ENCODE assay signal across 8 mouse cellular contexts in genomic region chr12:8773336-8773735, GRCm38 (mm10). TPM values are rescaled to one million over a fixed set of nuclear protein-coding genes. Genes with fewer than 3 reads are reported as not detected.
DNase-seq lines count a peak whose midpoint lies in the region; ATAC-seq and TF ChIP-seq lines count a peak whose summit lies in the region.

No protein-coding gene starts in this region.

- no peaks in the 10 kb centered on the region for H3K36me3 ChIP-seq in E14TG2a.4 (ENCODE audit: insufficient read depth, low read length)
- no peaks in the 10 kb centered on the region for H3K36me3 ChIP-seq in forebrain, embryonic 16.5 days (ENCODE audit: control insufficient read depth, insufficient read depth)
- no peaks in the 10 kb centered on the region for H3K36me3 ChIP-seq in liver, embryonic 16.5 days (ENCODE audit: control insufficient read depth, insufficient read depth)

- no peak for TF ChIP-seq POLR2A in cerebellum, adult 2 months (IDR thresholded peaks at IDR 0.05; ENCODE audit: borderline replicate concordance, insufficient read depth, low read length)

- intact Hi-C loops in left cerebral cortex, postnatal 4 days (cut with DNase I) = no loop called here

- no peak for DNase-seq in cerebellum, adult 2 months
- no peak for DNase-seq in cerebellum, adult 18-20 months
- DNase-seq in frontal cortex, postnatal 36 days (ENCODE audit: low spot score in 2 of 2) = no peak
- DNase-seq in cerebellum, adult 11-12 months = no peak
- no peak for DNase-seq in left cerebral cortex, postnatal 4 days

- WGBS in cerebellum, adult 2 months = 87% methylated on average over 6 of the region's 6 CpGs
- whole genome bisulfite sequencing in forebrain, embryonic 16.5 days = 19% methylated on average over 6 of the region's 6 CpGs
- 49% methylated on average over 6 of the region's 6 CpGs for WGBS in liver, embryonic 16.5 days (ENCODE audit: insufficient replicate concordance)

- no peaks in the 10 kb centered on the region for H3K27me3 ChIP-seq in cerebellum, adult 2 months (ENCODE audit: control insufficient read depth, insufficient read depth, low read length)
- H3K27me3 ChIP-seq in E14TG2a.4 (ENCODE audit: insufficient read depth, low read length) = peaks cover 50% of the 10 kb centered on the region
- no peaks in the 10 kb centered on the region for H3K27me3 ChIP-seq in forebrain, embryonic 16.5 days (replicated peaks; ENCODE audit: control insufficient read depth, insufficient read depth, low read length)
- H3K27me3 ChIP-seq in liver, embryonic 16.5 days (ENCODE audit: control insufficient read depth, insufficient read depth, low read depth, low read length) = peaks cover 29% of the 10 kb centered on the region

- H3K9ac ChIP-seq in forebrain, embryonic 16.5 days (replicated peaks; ENCODE audit: low read depth, low read length) = peak overlapping the region; percentile 89
- H3K9ac ChIP-seq in liver, embryonic 16.5 days (ENCODE audit: low read depth, low read length) = no peak overlapping the region

- peak overlapping the region; percentile 70 for H3K4me3 ChIP-seq in cerebellum, adult 2 months (replicated peaks; ENCODE audit: insufficient read depth, low read depth, low read length)
- peak overlapping the region; percentile 93 for H3K4me3 ChIP-seq in E14TG2a.4 (replicated peaks; ENCODE audit: low read length)
- peak overlapping the region; percentile 91 for H3K4me3 ChIP-seq in forebrain, embryonic 16.5 days (replicated peaks; ENCODE audit: low read length)
- peak overlapping the region; percentile 71 for H3K4me3 ChIP-seq in liver, embryonic 16.5 days (ENCODE audit: low read depth, low read length)

- ATAC-seq in forebrain, embryonic 16.5 days = no peak
- no peak for ATAC-seq in liver, embryonic 16.5 days (ENCODE audit: low read depth)

- TF ChIP-seq CTCF in cerebellum, adult 2 months (IDR thresholded peaks at IDR 0.05; ENCODE audit: borderline replicate concordance, insufficient read depth, low read depth, low read length) = no peak
- TF ChIP-seq CTCF in E14TG2a.4 (conservative IDR thresholded peaks at IDR 0.05; ENCODE audit: low read length) = no peak

- no peak overlapping the region for H3K27ac ChIP-seq in cerebellum, adult 2 months (ENCODE audit: insufficient read depth, low read length)
- no peak overlapping the region for H3K27ac ChIP-seq in forebrain, embryonic 16.5 days (ENCODE audit: low read length)
- H3K27ac ChIP-seq in liver, embryonic 16.5 days (ENCODE audit: low read length) = no peak overlapping the region

- peaks cover 12% of the 10 kb centered on the region for H3K4me1 ChIP-seq in cerebellum, adult 2 months (ENCODE audit: control insufficient read depth, insufficient read depth, low read length)
- H3K4me1 ChIP-seq in E14TG2a.4 (replicated peaks; ENCODE audit: low read depth, low read length) = peaks cover 31% of the 10 kb centered on the region
- H3K4me1 ChIP-seq in forebrain, embryonic 16.5 days (replicated peaks; ENCODE audit: control insufficient read depth, insufficient read depth, low read length) = peaks cover 15% of the 10 kb centered on the region
- H3K4me1 ChIP-seq in liver, embryonic 16.5 days (ENCODE audit: control insufficient read depth, low read depth, low read length) = peaks cover 10% of the 10 kb centered on the region

- peaks cover 3% of the 10 kb centered on the region for H3K9me3 ChIP-seq in E14TG2a.4 (ENCODE audit: low read length)
- no peaks in the 10 kb centered on the region for H3K9me3 ChIP-seq in forebrain, embryonic 16.5 days (ENCODE audit: control insufficient read depth, low read length)
- no peaks in the 10 kb centered on the region for H3K9me3 ChIP-seq in liver, embryonic 16.5 days (replicated peaks; ENCODE audit: control insufficient read depth, low read length)

- peak overlapping the region; percentile 91 for H3K4me2 ChIP-seq in forebrain, embryonic 16.5 days (ENCODE audit: low read length)
- peak overlapping the region; percentile 82 for H3K4me2 ChIP-seq in liver, embryonic 16.5 days (ENCODE audit: low read depth, low read length)

RNA-seq across cellular contexts. Expression of gene Sdc1, which starts 2.2 kb away (rescaled TPM):
- 10.8 and 16.9 TPM in 2 replicates for polyA plus RNA-seq in cerebellum, adult 2 months (2012; rRNA removed)
- polyA plus RNA-seq in forebrain, embryonic 16.5 days (2015; fragmentation: Nextera tagmentation; extraction: Ambion mirVana) = 25.0 and 33.4 TPM in 2 replicates
- polyA plus RNA-seq in liver, embryonic 16.5 days (2015; fragmentation: Nextera tagmentation; extraction: Ambion mirVana) = 24.8 and 25.6 TPM in 2 replicates
- 10 to 100 TPM; 16.9 to 20.6 TPM for total RNA-seq in left cerebral cortex, postnatal 4 days (2021)
